Mouse (Mus musculus): ENCODE data around the gene Kif28. TPM values are rescaled to one million over a fixed set of nuclear protein-coding genes. Genes with fewer than 3 reads are reported as not detected.
A peak's percentile ranks its signal among the peaks of the same experiment; 100 is the strongest.
"Not testable (repeated sequence)": the region's sequence is repeated elsewhere in the genome, so short reads cannot be mapped to it uniquely, and the experiment has no call there.

Kif28 gene
- polyA plus RNA-seq, 1 experiment from 2014 or later: not detected

GRCm38 (mm10) chr1:179715289-179715688, 29.8 kb downstream of the Kif28 start:
- not testable (repeated sequence) for H3K36me3 ChIP-seq (ENCODE audit: control insufficient read depth, insufficient read depth, low read length)

GRCm38 (mm10) chr1:179713367-179713766, 31.7 kb downstream of the Kif28 start:
- no peak for ATAC-seq (ENCODE audit: insufficient number of reproducible peaks, insufficient read depth, low FRiP score, low read depth)
- H3K9me3 ChIP-seq (ENCODE audit: control insufficient read depth, low read depth, low read length): no peaks in the 10 kb centered on the region
- H3K4me2 ChIP-seq (replicated peaks; ENCODE audit: low read depth, low read length): no peak overlapping the region
- H3K27me3 ChIP-seq (ENCODE audit: control insufficient read depth, insufficient read depth, low read length): no peaks in the 10 kb centered on the region
- H3K27ac ChIP-seq (ENCODE audit: low read length): no peak overlapping the region
- H3K36me3 ChIP-seq (ENCODE audit: control insufficient read depth, insufficient read depth, low read length): no peaks in the 10 kb centered on the region
- 93% methylated on average over 3 of the region's 3 CpGs for WGBS
- no peaks in the 10 kb centered on the region for H3K4me1 ChIP-seq (ENCODE audit: control insufficient read depth, insufficient read depth, low read length)
- H3K4me3 ChIP-seq (ENCODE audit: low read depth, low read length): no peak overlapping the region
- no peak overlapping the region for H3K9ac ChIP-seq (replicated peaks; ENCODE audit: low read depth, low read length)

More at GRCm38 (mm10) chr1:179715289-179715688, 29.8 kb downstream of the Kif28 start:
- H3K27me3 ChIP-seq (ENCODE audit: control insufficient read depth, insufficient read depth, low read length); H3K4me2 ChIP-seq (replicated peaks; ENCODE audit: low read depth, low read length); H3K27ac ChIP-seq (ENCODE audit: low read length); ATAC-seq (ENCODE audit: insufficient number of reproducible peaks, insufficient read depth, low FRiP score, low read depth); H3K9ac ChIP-seq (replicated peaks; ENCODE audit: low read depth, low read length); H3K9me3 ChIP-seq (ENCODE audit: control insufficient read depth, low read depth, low read length); H3K4me3 ChIP-seq (ENCODE audit: low read depth, low read length); H3K4me1 ChIP-seq (ENCODE audit: control insufficient read depth, insufficient read depth, low read length): not testable (repeated sequence)
- 57% methylated on average over 4 of the region's 4 CpGs for WGBS

- H3K4me2 ChIP-seq (replicated peaks; ENCODE audit: low read depth, low read length): no peak overlapping the region
- WGBS: 75% methylated on average over 7 of the region's 7 CpGs
- no peaks in the 10 kb centered on the region for H3K36me3 ChIP-seq (ENCODE audit: control insufficient read depth, insufficient read depth, low read length)
- H3K9ac ChIP-seq (replicated peaks; ENCODE audit: low read depth, low read length): 0 out of 2 replicates have a peak overlapping the region, but pooled peaks have one; percentile 6
- no peaks in the 10 kb centered on the region for H3K27me3 ChIP-seq (ENCODE audit: control insufficient read depth, insufficient read depth, low read length)
- H3K27ac ChIP-seq (ENCODE audit: low read length): no peak overlapping the region
- no peaks in the 10 kb centered on the region for H3K4me1 ChIP-seq (ENCODE audit: control insufficient read depth, insufficient read depth, low read length)
- H3K4me3 ChIP-seq (ENCODE audit: low read depth, low read length): no peak overlapping the region
- ATAC-seq (ENCODE audit: insufficient number of reproducible peaks, insufficient read depth, low FRiP score, low read depth): no peak
- no peaks in the 10 kb centered on the region for H3K9me3 ChIP-seq (ENCODE audit: control insufficient read depth, low read depth, low read length)
These were observed 32.4 kb downstream of the Kif28 start for GRCm38 (mm10) chr1:179712658-179713057.

- no peak for ATAC-seq (ENCODE audit: insufficient number of reproducible peaks, insufficient read depth, low FRiP score, low read depth)
- H3K36me3 ChIP-seq (ENCODE audit: control insufficient read depth, insufficient read depth, low read length): no peaks in the 10 kb centered on the region
- no peaks in the 10 kb centered on the region for H3K27me3 ChIP-seq (ENCODE audit: control insufficient read depth, insufficient read depth, low read length)
- 91% methylated on average over 5 of the region's 5 CpGs for WGBS
- no peaks in the 10 kb centered on the region for H3K9me3 ChIP-seq (ENCODE audit: control insufficient read depth, low read depth, low read length)
- H3K4me1 ChIP-seq (ENCODE audit: control insufficient read depth, insufficient read depth, low read length): no peaks in the 10 kb centered on the region
- no peak overlapping the region for H3K4me3 ChIP-seq (ENCODE audit: low read depth, low read length)
- H3K27ac ChIP-seq (ENCODE audit: low read length): no peak overlapping the region
- no peak overlapping the region for H3K4me2 ChIP-seq (replicated peaks; ENCODE audit: low read depth, low read length)
- no peak overlapping the region for H3K9ac ChIP-seq (replicated peaks; ENCODE audit: low read depth, low read length)
These were observed 34.3 kb downstream of the Kif28 start for GRCm38 (mm10) chr1:179710739-179711138.

- H3K9ac ChIP-seq (replicated peaks; ENCODE audit: low read depth, low read length): no peak overlapping the region
- no peaks in the 10 kb centered on the region for H3K27me3 ChIP-seq (ENCODE audit: control insufficient read depth, insufficient read depth, low read length)
- no peaks in the 10 kb centered on the region for H3K36me3 ChIP-seq (ENCODE audit: control insufficient read depth, insufficient read depth, low read length)
- H3K9me3 ChIP-seq (ENCODE audit: control insufficient read depth, low read depth, low read length): no peaks in the 10 kb centered on the region
- WGBS: 67% methylated on average over 6 of the region's 6 CpGs
- ATAC-seq (ENCODE audit: insufficient number of reproducible peaks, insufficient read depth, low FRiP score, low read depth): no peak
- H3K4me3 ChIP-seq (ENCODE audit: low read depth, low read length): no peak overlapping the region
- H3K4me2 ChIP-seq (replicated peaks; ENCODE audit: low read depth, low read length): no peak overlapping the region
- no peaks in the 10 kb centered on the region for H3K4me1 ChIP-seq (ENCODE audit: control insufficient read depth, insufficient read depth, low read length)
- no peak overlapping the region for H3K27ac ChIP-seq (ENCODE audit: low read length)
These were observed 35.7 kb downstream of the Kif28 start for GRCm38 (mm10) chr1:179709390-179709789.

GRCm38 (mm10) chr1:179705154-179705553, 39.9 kb downstream of the Kif28 start:
- no peak for ATAC-seq (ENCODE audit: insufficient number of reproducible peaks, insufficient read depth, low FRiP score, low read depth)
- WGBS: 92% methylated on average over 6 of the region's 6 CpGs
- Histone ChIP-seq H3K4me2 (replicated peaks; ENCODE audit: low read depth, low read length) (no peak overlapping the region), H3K27ac (ENCODE audit: low read length) (no peak overlapping the region), H3K36me3 (ENCODE audit: control insufficient read depth, insufficient read depth, low read length) (no peaks in the 10 kb centered on the region), H3K9me3 (ENCODE audit: control insufficient read depth, low read depth, low read length) (no peaks in the 10 kb centered on the region), H3K27me3 (ENCODE audit: control insufficient read depth, insufficient read depth, low read length) (no peaks in the 10 kb centered on the region), H3K4me3 (ENCODE audit: low read depth, low read length) (no peak overlapping the region), H3K9ac (replicated peaks; ENCODE audit: low read depth, low read length) (no peak overlapping the region), H3K4me1 (ENCODE audit: control insufficient read depth, insufficient read depth, low read length) (no peaks in the 10 kb centered on the region)

GRCm38 (mm10) chr1:179704150-179704549, 40.9 kb downstream of the Kif28 start:
- Histone ChIP-seq H3K9me3 (ENCODE audit: control insufficient read depth, low read depth, low read length) (no peaks in the 10 kb centered on the region), H3K4me3 (ENCODE audit: low read depth, low read length) (no peak overlapping the region), H3K9ac (replicated peaks; ENCODE audit: low read depth, low read length) (no peak overlapping the region), H3K36me3 (ENCODE audit: control insufficient read depth, insufficient read depth, low read length) (no peaks in the 10 kb centered on the region), H3K27ac (ENCODE audit: low read length) (no peak overlapping the region), H3K4me1 (ENCODE audit: control insufficient read depth, insufficient read depth, low read length) (no peaks in the 10 kb centered on the region), H3K4me2 (replicated peaks; ENCODE audit: low read depth, low read length) (no peak overlapping the region), H3K27me3 (ENCODE audit: control insufficient read depth, insufficient read depth, low read length) (no peaks in the 10 kb centered on the region)
- WGBS: 62% methylated on average over 3 of the region's 3 CpGs
- no peak for ATAC-seq (ENCODE audit: insufficient number of reproducible peaks, insufficient read depth, low FRiP score, low read depth)

GRCm38 (mm10) chr1:179689479-179689878, 55.6 kb downstream of the Kif28 start:
- Histone ChIP-seq H3K9ac (replicated peaks; ENCODE audit: low read depth, low read length) (no peak overlapping the region), H3K4me1 (ENCODE audit: control insufficient read depth, insufficient read depth, low read length) (no peaks in the 10 kb centered on the region), H3K4me3 (ENCODE audit: low read depth, low read length) (no peak overlapping the region), H3K27me3 (ENCODE audit: control insufficient read depth, insufficient read depth, low read length) (no peaks in the 10 kb centered on the region), H3K27ac (ENCODE audit: low read length) (no peak overlapping the region), H3K4me2 (replicated peaks; ENCODE audit: low read depth, low read length) (no peak overlapping the region), H3K9me3 (ENCODE audit: control insufficient read depth, low read depth, low read length) (no peaks in the 10 kb centered on the region), H3K36me3 (ENCODE audit: control insufficient read depth, insufficient read depth, low read length) (peaks cover 31% of the 10 kb centered on the region)
- WGBS: 79% methylated on average over 6 of the region's 6 CpGs
- no peak for ATAC-seq (ENCODE audit: insufficient number of reproducible peaks, insufficient read depth, low FRiP score, low read depth)

- Histone ChIP-seq H3K36me3 (ENCODE audit: control insufficient read depth, insufficient read depth, low read length) (peaks cover 34% of the 10 kb centered on the region), H3K9me3 (ENCODE audit: control insufficient read depth, low read depth, low read length) (no peaks in the 10 kb centered on the region), H3K9ac (replicated peaks; ENCODE audit: low read depth, low read length) (no peak overlapping the region), H3K4me2 (replicated peaks; ENCODE audit: low read depth, low read length) (no peak overlapping the region), H3K4me3 (ENCODE audit: low read depth, low read length) (no peak overlapping the region), H3K27me3 (ENCODE audit: control insufficient read depth, insufficient read depth, low read length) (no peaks in the 10 kb centered on the region), H3K27ac (ENCODE audit: low read length) (no peak overlapping the region), H3K4me1 (ENCODE audit: control insufficient read depth, insufficient read depth, low read length) (no peaks in the 10 kb centered on the region)
- ATAC-seq (ENCODE audit: insufficient number of reproducible peaks, insufficient read depth, low FRiP score, low read depth): no peak
- 80% methylated on average over 5 of the region's 5 CpGs for WGBS
These were observed 56.2 kb downstream of the Kif28 start for GRCm38 (mm10) chr1:179688914-179689313.

All from stomach, embryonic 14.5 days (tissue).